In genomic region chr10:128093496-128094294, GRCm38 (mm10) we compare ENCODE assay signal across 8 mouse cellular contexts. TPM values are rescaled to one million over a fixed set of nuclear protein-coding genes. Genes with fewer than 3 reads are reported as not detected.
DNase-seq lines count a peak whose midpoint lies in the region; ATAC-seq and TF ChIP-seq lines count a peak whose summit lies in the region.

No protein-coding gene starts in this region.

- H3K36me3 ChIP-seq in heart, postnatal 0 days (replicated peaks; ENCODE audit: control insufficient read depth, insufficient read depth, low read length), result peaks cover 20% of the 10 kb centered on the region
- peaks cover 19% of the 10 kb centered on the region for H3K36me3 ChIP-seq in limb, embryonic 13.5 days
- H3K36me3 ChIP-seq in midbrain, embryonic 15.5 days (replicated peaks), result peaks cover 17% of the 10 kb centered on the region
- H3K36me3 ChIP-seq in thymus, adult 2 months (ENCODE audit: control insufficient read depth, insufficient read depth, low read length), result peaks cover 16% of the 10 kb centered on the region

- ATAC-seq in heart, postnatal 0 days (ENCODE audit: insufficient read depth, low read depth), result no peak
- ATAC-seq in limb, embryonic 13.5 days (ENCODE audit: low FRiP score, low read depth), result no peak
- no peak for ATAC-seq in midbrain, embryonic 15.5 days (replicated peaks)

- DNase-seq in urinary bladder, postnatal 36 days (ENCODE audit: low spot score in 2 of 2), result peak; percentile 13 to 18
- no peak for DNase-seq in urinary bladder, postnatal 4 days (ENCODE audit: low spot score in 2 of 2)
- peak; percentile 64 to 75 for DNase-seq in cerebellum, postnatal 14 days
- peak; percentile 16 for DNase-seq in heart, postnatal 0 days (ENCODE audit: low spot score)
- peak; percentile 36 for DNase-seq in thymus, adult 2 months
- DNase-seq in left cerebral cortex, adult 11 months (ENCODE audit: low spot score), result no peak

- no peak for TF ChIP-seq POLR2A in thymus, adult 2 months (IDR thresholded peaks at IDR 0.05; ENCODE audit: control insufficient read depth, extremely low read depth, insufficient read depth, low read length, poor library complexity)

- H3K9me3 ChIP-seq in heart, postnatal 0 days (replicated peaks; ENCODE audit: control insufficient read depth, low read length), result no peaks in the 10 kb centered on the region
- no peaks in the 10 kb centered on the region for H3K9me3 ChIP-seq in limb, embryonic 13.5 days
- H3K9me3 ChIP-seq in midbrain, embryonic 15.5 days, result no peaks in the 10 kb centered on the region

- H3K4me2 ChIP-seq in heart, postnatal 0 days (ENCODE audit: low read depth, low read length), result peak overlapping the region; percentile 90
- peak overlapping the region; percentile 90 for H3K4me2 ChIP-seq in limb, embryonic 13.5 days (replicated peaks)
- H3K4me2 ChIP-seq in midbrain, embryonic 15.5 days, result peak overlapping the region; percentile 87

- no peaks in the 10 kb centered on the region for H3K27me3 ChIP-seq in heart, postnatal 0 days (ENCODE audit: control insufficient read depth, insufficient read depth, low read length)
- no peaks in the 10 kb centered on the region for H3K27me3 ChIP-seq in limb, embryonic 13.5 days
- no peaks in the 10 kb centered on the region for H3K27me3 ChIP-seq in midbrain, embryonic 15.5 days (replicated peaks)
- H3K27me3 ChIP-seq in thymus, adult 2 months (ENCODE audit: control insufficient read depth, insufficient read depth, low read length), result no peaks in the 10 kb centered on the region

- H3K4me3 ChIP-seq in heart, postnatal 0 days (ENCODE audit: low read depth, low read length), result peak overlapping the region; percentile 85
- H3K4me3 ChIP-seq in limb, embryonic 13.5 days, result peak overlapping the region; percentile 70
- peak overlapping the region; percentile 66 for H3K4me3 ChIP-seq in midbrain, embryonic 15.5 days
- H3K4me3 ChIP-seq in thymus, adult 2 months (ENCODE audit: control insufficient read depth, insufficient read depth, low read length), result peak overlapping the region; percentile 75

- peak overlapping the region; percentile 88 for H3K9ac ChIP-seq in heart, postnatal 0 days (replicated peaks; ENCODE audit: low read depth, low read length)
- peak overlapping the region; percentile 78 for H3K9ac ChIP-seq in limb, embryonic 13.5 days
- H3K9ac ChIP-seq in midbrain, embryonic 15.5 days, result peak overlapping the region; percentile 66

- TF ChIP-seq EP300 in heart, postnatal 0 days (IDR thresholded peaks at IDR 0.05; ENCODE audit: low read depth), result no peak

- peak overlapping the region; percentile 98 for H3K27ac ChIP-seq in heart, postnatal 0 days (ENCODE audit: low read depth)
- H3K27ac ChIP-seq in limb, embryonic 13.5 days, result peak overlapping the region; percentile 87; the same call in 1 of the 2 replicates
- peak overlapping the region; percentile 79 for H3K27ac ChIP-seq in midbrain, embryonic 15.5 days
- peak overlapping the region; percentile 94 for H3K27ac ChIP-seq in thymus, adult 2 months (ENCODE audit: control insufficient read depth, insufficient read depth, low read length)

- H3K4me1 ChIP-seq in heart, postnatal 0 days (ENCODE audit: control insufficient read depth, insufficient read depth), result peaks cover 43% of the 10 kb centered on the region
- H3K4me1 ChIP-seq in limb, embryonic 13.5 days, result peaks cover 60% of the 10 kb centered on the region
- peaks cover 58% of the 10 kb centered on the region for H3K4me1 ChIP-seq in midbrain, embryonic 15.5 days
- H3K4me1 ChIP-seq in thymus, adult 2 months (replicated peaks; ENCODE audit: control insufficient read depth, insufficient read depth, low read length), result peaks cover 22% of the 10 kb centered on the region

- WGBS in heart, postnatal 0 days, result 24% methylated on average over 13 of the region's 13 CpGs
- 25% methylated on average over 13 of the region's 13 CpGs for WGBS in limb, embryonic 13.5 days
- 24% methylated on average over 13 of the region's 13 CpGs for WGBS in midbrain, embryonic 15.5 days
- WGBS in thymus, adult 2 months, result 17% methylated on average over 13 of the region's 13 CpGs

- no peak for TF ChIP-seq CTCF in heart, postnatal 0 days (IDR thresholded peaks at IDR 0.05; ENCODE audit: low read depth)
- TF ChIP-seq CTCF in thymus, adult 2 months (IDR thresholded peaks at IDR 0.05; ENCODE audit: borderline replicate concordance, control insufficient read depth, extremely low read depth, insufficient read depth, low read length, poor library complexity), result no peak

RNA-seq across cellular contexts. Expression of gene Baz2a, which starts 2.3 kb away (rescaled TPM):
- total RNA-seq in heart, postnatal 0 days (2014; rRNA removed; ENCODE audit: low replicate concordance), result 15.8 and 16.7 TPM in 2 replicates
- polyA plus RNA-seq in heart, postnatal 0 days (2015; fragmentation: Nextera tagmentation; extraction: Ambion mirVana), result 7.2 and 7.7 TPM in 2 replicates
- polyA plus RNA-seq in limb, embryonic 13.5 days (2015; fragmentation: Nextera tagmentation; extraction: Ambion mirVana), result 9.0 and 10.5 TPM in 2 replicates
- polyA plus RNA-seq in midbrain, embryonic 15.5 days (2015; fragmentation: Nextera tagmentation; extraction: Ambion mirVana), result 9.2 and 10.9 TPM in 2 replicates
- 126 and 131 TPM in 2 replicates for polyA plus RNA-seq in thymus, adult 2 months (2012; rRNA removed)

RNA-seq across cellular contexts. Expression of gene Atp5b, which starts 10.6 kb away (rescaled TPM):
- 19,517 and 23,614 TPM in 2 replicates for total RNA-seq in heart, postnatal 0 days (2014; rRNA removed; ENCODE audit: low replicate concordance)
- polyA plus RNA-seq in heart, postnatal 0 days (2015; fragmentation: Nextera tagmentation; extraction: Ambion mirVana), result 9,758 and 9,784 TPM in 2 replicates
- 1,947 and 1,954 TPM in 2 replicates for polyA plus RNA-seq in limb, embryonic 13.5 days (2015; fragmentation: Nextera tagmentation; extraction: Ambion mirVana)
- 2,030 and 2,053 TPM in 2 replicates for polyA plus RNA-seq in midbrain, embryonic 15.5 days (2015; fragmentation: Nextera tagmentation; extraction: Ambion mirVana)
- polyA plus RNA-seq in thymus, adult 2 months (2012; rRNA removed), result 3,947 and 4,074 TPM in 2 replicates

RNA-seq across cellular contexts. Expression of gene Ptges3, which starts 34.9 kb away (rescaled TPM):
- 48.4 and 59.2 TPM in 2 replicates for total RNA-seq in heart, postnatal 0 days (2014; rRNA removed; ENCODE audit: low replicate concordance)
- 209 and 211 TPM in 2 replicates for polyA plus RNA-seq in heart, postnatal 0 days (2015; fragmentation: Nextera tagmentation; extraction: Ambion mirVana)
- 564 and 574 TPM in 2 replicates for polyA plus RNA-seq in limb, embryonic 13.5 days (2015; fragmentation: Nextera tagmentation; extraction: Ambion mirVana)
- 351 and 372 TPM in 2 replicates for polyA plus RNA-seq in midbrain, embryonic 15.5 days (2015; fragmentation: Nextera tagmentation; extraction: Ambion mirVana)
- polyA plus RNA-seq in thymus, adult 2 months (2012; rRNA removed), result 55.7 and 99.1 TPM in 2 replicates

RNA-seq across cellular contexts. Expression of gene Naca, which starts 58.3 kb away (rescaled TPM):
- total RNA-seq in heart, postnatal 0 days (2014; rRNA removed; ENCODE audit: low replicate concordance), result 307 and 346 TPM in 2 replicates
- 370 and 382 TPM in 2 replicates for polyA plus RNA-seq in heart, postnatal 0 days (2015; fragmentation: Nextera tagmentation; extraction: Ambion mirVana)
- polyA plus RNA-seq in limb, embryonic 13.5 days (2015; fragmentation: Nextera tagmentation; extraction: Ambion mirVana), result 797 and 826 TPM in 2 replicates
- polyA plus RNA-seq in midbrain, embryonic 15.5 days (2015; fragmentation: Nextera tagmentation; extraction: Ambion mirVana), result 473 and 476 TPM in 2 replicates
- 204 and 209 TPM in 2 replicates for polyA plus RNA-seq in thymus, adult 2 months (2012; rRNA removed)

Comparison
In these comparisons a context has a peak if more than half of its experiments do, and no peak if none do; other contexts are left out.
1. DNase-seq: peak in urinary bladder, postnatal 36 days (2 of 2), cerebellum, postnatal 14 days (2 of 2), heart, postnatal 0 days (single experiment) and thymus, adult 2 months (single experiment); none in urinary bladder, postnatal 4 days (0 of 2) and left cerebral cortex, adult 11 months (single experiment).
2. RNA of gene Baz2a, which starts 2.3 kb away (polyA plus RNA-seq): 126 to 131 TPM in thymus, adult 2 months; 9.2 to 10.9 TPM in midbrain, embryonic 15.5 days, 9.0 to 10.5 TPM in limb, embryonic 13.5 days and 7.2 to 7.7 TPM in heart, postnatal 0 days; every median in the first group is over 10 times any median in the second.
3. Peak in every context shown above with its lines, with median percentiles within 50 percentile points of each other: H3K27ac ChIP-seq, H3K4me2 ChIP-seq, H3K4me3 ChIP-seq and H3K9ac ChIP-seq.